In the genomic region with DNA sequence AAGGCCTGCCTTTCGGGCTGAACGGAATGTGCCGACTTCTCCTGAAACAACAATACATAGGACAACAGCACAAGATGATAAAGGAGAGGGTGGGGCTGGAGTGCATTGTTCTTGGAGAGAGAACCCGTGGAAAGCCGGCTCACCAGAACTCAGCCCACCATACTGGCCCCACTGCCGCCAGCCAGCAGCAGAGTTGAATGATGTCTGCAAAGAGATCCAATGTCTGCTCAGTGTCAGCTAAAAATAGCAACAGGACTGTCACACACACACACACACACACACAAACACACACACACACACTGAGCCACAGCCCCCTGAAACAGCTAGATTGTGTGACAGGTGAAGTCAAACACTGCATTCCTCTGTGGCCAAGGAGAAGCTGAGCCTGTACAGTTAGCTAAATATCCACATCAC, we compare ENCODE assay signal across 14 mouse cellular contexts. TPM values are rescaled to one million over a fixed set of nuclear protein-coding genes. Genes with fewer than 3 reads are reported as not detected.
A peak's percentile ranks its signal among the peaks of the same experiment; 100 is the strongest.
DNase-seq lines count a peak whose midpoint lies in the region; ATAC-seq and TF ChIP-seq lines count a peak whose summit lies in the region.
"Had no signal": no experiment of that assay in that cellular context is flagged by ENCODE, and none has a peak within 500 bp of the region (broad histone marks: within the 10 kb centered on the region; RNA-seq: fewer than 3 reads in every experiment).

No protein-coding gene starts in this region.

- no peak overlapping the region for H3K27ac ChIP-seq in lung, embryonic 14.5 days (ENCODE audit: low read depth)
- peak overlapping the region; percentile 75 for H3K27ac ChIP-seq in heart, embryonic 15.5 days
- peak overlapping the region; percentile 21; the same call in 1 of the 2 replicates for H3K27ac ChIP-seq in stomach, embryonic 15.5 days
- H3K27ac ChIP-seq: forebrain, embryonic 15.5 days; liver, embryonic 14.5 days; midbrain, embryonic 12.5 days had no signal

- ATAC-seq in lung, embryonic 14.5 days (ENCODE audit: insufficient read depth), result 0 out of 2 replicates have a peak, but pooled peaks have one; percentile 31
- ATAC-seq in heart, embryonic 15.5 days (replicated peaks; ENCODE audit: insufficient number of reproducible peaks, insufficient read depth, low FRiP score, low read depth), result peak; percentile 59
- ATAC-seq in stomach, embryonic 15.5 days (ENCODE audit: insufficient read depth, low FRiP score, low read depth), result no peak; the same call in 1 of the 2 replicates
- ATAC-seq: forebrain, embryonic 15.5 days had no signal

- no peaks in the 10 kb centered on the region for H3K9me3 ChIP-seq in lung, embryonic 14.5 days (ENCODE audit: low read depth, low read length)
- no peaks in the 10 kb centered on the region for H3K9me3 ChIP-seq in heart, embryonic 15.5 days (replicated peaks)
- H3K9me3 ChIP-seq in stomach, embryonic 15.5 days, result no peaks in the 10 kb centered on the region
- H3K9me3 ChIP-seq: forebrain, embryonic 15.5 days; midbrain, embryonic 12.5 days had no signal

- 6% methylated on average over 6 of the region's 6 CpGs for WGBS in lung, embryonic 14.5 days
- 3% methylated on average over 6 of the region's 6 CpGs for WGBS in heart, embryonic 15.5 days
- WGBS in stomach, embryonic 15.5 days, result 17% methylated on average over 6 of the region's 6 CpGs

- TF ChIP-seq CTCF in lung, embryonic 14.5 days (IDR thresholded peaks at IDR 0.05; ENCODE audit: low read depth), result no peak

- H3K36me3 ChIP-seq in lung, embryonic 14.5 days (ENCODE audit: insufficient read depth), result no peaks in the 10 kb centered on the region
- no peaks in the 10 kb centered on the region for H3K36me3 ChIP-seq in heart, embryonic 15.5 days
- no peaks in the 10 kb centered on the region for H3K36me3 ChIP-seq in stomach, embryonic 15.5 days
- H3K36me3 ChIP-seq: forebrain, embryonic 15.5 days; midbrain, embryonic 12.5 days had no signal

- H3K27me3 ChIP-seq in lung, embryonic 14.5 days (ENCODE audit: insufficient read depth, low read length), result no peaks in the 10 kb centered on the region
- H3K27me3 ChIP-seq in heart, embryonic 15.5 days, result no peaks in the 10 kb centered on the region
- H3K27me3 ChIP-seq in stomach, embryonic 15.5 days (replicated peaks), result no peaks in the 10 kb centered on the region
- H3K27me3 ChIP-seq: forebrain, embryonic 15.5 days; midbrain, embryonic 12.5 days had no signal

- no peaks in the 10 kb centered on the region for H3K4me1 ChIP-seq in lung, embryonic 14.5 days (ENCODE audit: insufficient read depth)
- peaks cover 21% of the 10 kb centered on the region for H3K4me1 ChIP-seq in heart, embryonic 15.5 days (replicated peaks)
- H3K4me1 ChIP-seq in stomach, embryonic 15.5 days, result peaks cover 6% of the 10 kb centered on the region; the same call in 1 of the 2 replicates
- H3K4me1 ChIP-seq: forebrain, embryonic 15.5 days had no signal

- peak; percentile 4 to 14 for DNase-seq in heart, adult 18-20 months
- DNase-seq in heart, adult 9 months (ENCODE audit: low spot score in 2 of 2), result no peak
- DNase-seq in lung, embryonic 14.5 days, result no peak
- no peak for DNase-seq in lung, postnatal 36 days
- no peak for DNase-seq in layer of hippocampus, adult 9-10 months (ENCODE audit: low spot score)
- no peak for DNase-seq in adrenal gland, adult 8-10 months
- DNase-seq: cerebellum, postnatal 36 days had no signal

- H3K4me3 ChIP-seq in lung, embryonic 14.5 days (ENCODE audit: low read depth, low read length), result no peak overlapping the region
- no peak overlapping the region for H3K4me3 ChIP-seq in heart, embryonic 15.5 days
- H3K4me3 ChIP-seq in stomach, embryonic 15.5 days (replicated peaks), result no peak overlapping the region
- H3K4me3 ChIP-seq: forebrain, embryonic 15.5 days; midbrain, embryonic 12.5 days had no signal

- H3K4me2 ChIP-seq in lung, embryonic 14.5 days, result no peak overlapping the region
- H3K4me2 ChIP-seq in heart, embryonic 15.5 days, result 0 out of 2 replicates have a peak overlapping the region, but pooled peaks have one; percentile 18
- H3K4me2 ChIP-seq in stomach, embryonic 15.5 days, result no peak overlapping the region
- H3K4me2 ChIP-seq: forebrain, embryonic 15.5 days; midbrain, embryonic 12.5 days had no signal

- no peak overlapping the region for H3K9ac ChIP-seq in lung, embryonic 14.5 days
- no peak overlapping the region for H3K9ac ChIP-seq in heart, embryonic 15.5 days
- H3K9ac ChIP-seq in stomach, embryonic 15.5 days, result no peak overlapping the region
- H3K9ac ChIP-seq: forebrain, embryonic 15.5 days; liver, embryonic 14.5 days; midbrain, embryonic 12.5 days had no signal

RNA-seq across cellular contexts. Expression of gene Xcl1, which starts 58.9 kb away (rescaled TPM):
- total RNA-seq in heart, adult 18-20 months (2021), result under 1 TPM; 0.57 to 0.62 TPM
- not detected in 2 replicates for polyA plus RNA-seq in lung, embryonic 14.5 days (2014; fragmentation: Nextera tagmentation; extraction: Ambion mirVana)
- polyA plus RNA-seq in heart, embryonic 15.5 days (2015; fragmentation: Nextera tagmentation; extraction: Ambion mirVana), result 0.44 and 1.6 TPM in 2 replicates
- not detected in 2 replicates for polyA plus RNA-seq in stomach, embryonic 15.5 days (2015; fragmentation: Nextera tagmentation; extraction: Ambion mirVana)
- total RNA-seq in adrenal gland, adult 8-10 months (2022), result 1 to 10 TPM in 2 of 4 experiments, not detected in 2; 1.7 to 2.3 TPM
- total RNA-seq: layer of hippocampus, postnatal 10 days had no signal
- polyA plus RNA-seq: brain, embryonic 14.5 days; forebrain, embryonic 15.5 days; liver, embryonic 14.5 days; midbrain, embryonic 12.5 days had no signal

Comparison
In these comparisons a context has a peak if more than half of its experiments do, and no peak if none do; other contexts are left out.
1. DNase-seq: peak in heart, adult 18-20 months (2 of 2); none in heart, adult 9 months (0 of 2), lung, embryonic 14.5 days (single experiment), lung, postnatal 36 days (single experiment), layer of hippocampus, adult 9-10 months (single experiment) and adrenal gland, adult 8-10 months (single experiment).